Mouse (Mus musculus) CH12.LX (cell line): ENCODE measurements at regions not wholly inside any gene's neighbourhood (a gene's known extent, or its start where the extent isn't known, plus 50 kb on each side); places are given as distances from the start of the nearest gene placed in this dataset.

Experiments
- E2F4 ChIP-seq: IDR thresholded peaks from 2 replicates; pipeline ENCODE4 v1.6.1; 2011; ENCODE audit warnings: low read depth, low read length, improper control_type of control experiment; ENCODE audit not compliant: insufficient replicate concordance
- NRF1 ChIP-seq: IDR thresholded peaks from 2 replicates; pipeline ENCODE4 v1.6.1; 2014; ENCODE audit warnings: low read depth, mild to moderate bottlenecking, inconsistent platforms, low read length, improper control_type of control experiment, moderate library complexity
- POLR2A ChIP-seq: IDR thresholded peaks from 2 replicates; pipeline ENCODE4 v1.6.1; 2011; ENCODE audit warnings: low read depth, mild to moderate bottlenecking, improper control_type of control experiment, low read length
- POLR2AphosphoS2 ChIP-seq: IDR thresholded peaks from 2 replicates; pipeline ENCODE4 v1.6.1; 2011; ENCODE audit warnings: low read depth, low read length, improper control_type of control experiment
- USF1 ChIP-seq: IDR thresholded peaks from 2 replicates; pipeline ENCODE4 v1.6.1; 2014; ENCODE audit warnings: low read depth, mild to moderate bottlenecking, inconsistent platforms, low read length, improper control_type of control experiment
- ZKSCAN1 ChIP-seq: IDR thresholded peaks from 2 replicates; pipeline ENCODE4 v1.6.1; 2012; ENCODE audit warnings: low read depth, inconsistent platforms, low read length, improper control_type of control experiment, borderline replicate concordance
- ZMIZ1 ChIP-seq: IDR thresholded peaks from 2 replicates; pipeline ENCODE4 v1.6.1; 2012; ENCODE audit warnings: low read depth, mild to moderate bottlenecking, inconsistent platforms, low read length, improper control_type of control experiment

GRCm38 (mm10) chr11:8251360-8251759 is 413.0 kb downstream of the Tns3 start:
- TF ChIP-seq NRF1, result no peak
- TF ChIP-seq POLR2A, result no peak
- TF ChIP-seq E2F4, result no peak
- TF ChIP-seq POLR2AphosphoS2, result no peak
- no peak for TF ChIP-seq ZMIZ1
- no peak for TF ChIP-seq USF1
- no peak for TF ChIP-seq ZKSCAN1
